Mouse (Mus musculus): ENCODE measurements around the gene Tcaf3. TPM values are rescaled to one million over a fixed set of nuclear protein-coding genes. Genes with fewer than 3 reads are reported as not detected.

Tcaf3 gene
- total and polyA plus RNA-seq, 2 experiments from 2014 or later: not detected

DNA sequence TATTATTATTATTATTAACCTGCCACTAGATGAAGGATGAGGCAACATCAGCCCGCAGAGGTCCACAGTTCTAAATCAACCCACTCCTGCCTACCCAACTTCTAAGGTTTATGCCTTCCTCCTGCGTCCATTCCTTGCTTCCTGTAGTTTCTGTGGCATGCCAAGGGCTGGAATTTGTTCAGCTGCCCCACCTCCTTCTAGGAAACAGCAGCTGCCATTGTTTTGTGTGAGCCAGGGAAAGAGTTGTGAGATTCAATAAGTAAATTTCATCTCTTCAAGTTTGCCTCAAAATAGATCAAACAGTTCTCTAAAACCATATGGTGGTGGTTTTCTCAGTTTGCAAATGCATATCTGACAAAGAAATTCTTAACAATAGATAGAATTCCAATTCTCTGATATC lies 29.3 kb downstream of the Tcaf3 start:
- TF ChIP-seq CTCF (IDR thresholded peaks at IDR 0.05; ENCODE audit: low read depth): no peak

GRCm38 (mm10) chr6:42566076-42566598 lies 31.4 kb downstream of the Tcaf3 start:
- H3K27ac ChIP-seq: no peak overlapping the region
- H3K4me2 ChIP-seq (ENCODE audit: low read depth, low read length): no peak overlapping the region
- no peak for ATAC-seq
- H3K27me3 ChIP-seq (ENCODE audit: insufficient read depth, low read length): no peaks in the 10 kb centered on the region
- H3K4me1 ChIP-seq (ENCODE audit: insufficient read depth, low read length): no peaks in the 10 kb centered on the region
- WGBS: 91% methylated on average over 2 of the region's 2 CpGs
- H3K36me3 ChIP-seq (ENCODE audit: insufficient read depth, low read length): no peaks in the 10 kb centered on the region
- TF ChIP-seq CTCF (IDR thresholded peaks at IDR 0.05; ENCODE audit: low read depth): no peak
- no peaks in the 10 kb centered on the region for H3K9me3 ChIP-seq (ENCODE audit: low read length)
- no peak for DNase-seq (ENCODE audit: low spot score)
- no peak overlapping the region for H3K4me3 ChIP-seq (ENCODE audit: low read length)
- H3K9ac ChIP-seq (replicated peaks; ENCODE audit: low read length): no peak overlapping the region

More for the DNA sequence above, 29.3 kb downstream of the Tcaf3 start:
- Histone ChIP-seq H3K4me2 (ENCODE audit: low read depth, low read length) (no peak overlapping the region), H3K9me3 (ENCODE audit: low read length) (no peaks in the 10 kb centered on the region), H3K4me1 (ENCODE audit: insufficient read depth, low read length) (no peaks in the 10 kb centered on the region), H3K36me3 (ENCODE audit: insufficient read depth, low read length) (no peaks in the 10 kb centered on the region), H3K27me3 (ENCODE audit: insufficient read depth, low read length) (no peaks in the 10 kb centered on the region), H3K4me3 (ENCODE audit: low read length) (no peak overlapping the region), H3K9ac (replicated peaks; ENCODE audit: low read length) (no peak overlapping the region), H3K27ac (no peak overlapping the region)
- ATAC-seq (no peak), DNase-seq (ENCODE audit: low spot score) (no peak)
- WGBS: 71% methylated on average over 2 of the region's 2 CpGs

DNA sequence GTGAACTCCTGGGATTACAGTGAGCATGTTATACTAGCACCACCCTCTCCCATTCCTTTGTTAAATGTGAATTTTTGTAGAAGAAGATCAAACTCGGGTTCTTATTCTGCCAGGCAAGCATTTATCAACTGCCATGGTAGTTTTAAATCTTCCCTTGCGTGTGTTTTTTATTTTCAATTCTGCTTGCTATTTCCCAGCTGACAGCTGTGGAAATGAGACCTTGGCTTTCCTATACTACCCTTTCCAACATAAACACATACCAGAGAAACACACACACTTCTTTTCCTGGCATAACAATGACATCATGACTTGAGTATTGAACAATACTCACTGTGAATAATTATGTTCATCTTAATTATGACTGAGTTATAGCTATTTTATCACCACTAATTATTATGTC lies 35.2 kb downstream of the Tcaf3 start:
- H3K4me3 ChIP-seq (ENCODE audit: low read length): no peak overlapping the region
- no peak for TF ChIP-seq CTCF (IDR thresholded peaks at IDR 0.05; ENCODE audit: low read depth)
- H3K36me3 ChIP-seq (ENCODE audit: insufficient read depth, low read length): no peaks in the 10 kb centered on the region
- no peaks in the 10 kb centered on the region for H3K9me3 ChIP-seq (ENCODE audit: low read length)
- no peak overlapping the region for H3K27ac ChIP-seq
- no peak overlapping the region for H3K9ac ChIP-seq (replicated peaks; ENCODE audit: low read length)
- no peaks in the 10 kb centered on the region for H3K4me1 ChIP-seq (ENCODE audit: insufficient read depth, low read length)
- WGBS: 70% methylated on average over 2 of the region's 2 CpGs
- ATAC-seq (no peak), DNase-seq (ENCODE audit: low spot score) (no peak)
- no peaks in the 10 kb centered on the region for H3K27me3 ChIP-seq (ENCODE audit: insufficient read depth, low read length)
- H3K4me2 ChIP-seq (ENCODE audit: low read depth, low read length): no peak overlapping the region

DNA sequence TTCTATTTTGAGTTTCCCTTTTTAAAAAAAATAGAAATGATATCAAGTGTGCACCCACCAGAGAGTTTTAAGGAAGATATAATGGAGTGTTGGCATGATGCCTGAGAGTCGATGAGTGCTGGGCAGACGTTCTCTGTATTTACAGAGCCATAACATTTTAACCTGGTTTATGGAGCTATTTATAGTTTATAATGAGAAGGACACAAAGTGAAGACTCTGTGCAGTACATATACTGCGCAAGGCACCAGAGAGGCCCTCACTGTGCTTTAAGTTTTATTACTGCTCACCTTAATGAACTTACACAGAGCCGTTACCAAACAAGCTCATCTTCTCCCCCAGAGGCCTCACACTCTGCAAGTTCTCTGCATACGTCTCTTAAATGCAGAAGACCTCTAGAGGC lies 36.6 kb downstream of the Tcaf3 start:
- Histone ChIP-seq H3K27me3 (ENCODE audit: insufficient read depth, low read length) (no peaks in the 10 kb centered on the region), H3K9me3 (ENCODE audit: low read length) (no peaks in the 10 kb centered on the region), H3K27ac (no peak overlapping the region), H3K4me1 (ENCODE audit: insufficient read depth, low read length) (no peaks in the 10 kb centered on the region), H3K4me3 (ENCODE audit: low read length) (no peak overlapping the region), H3K36me3 (ENCODE audit: insufficient read depth, low read length) (no peaks in the 10 kb centered on the region), H3K4me2 (ENCODE audit: low read depth, low read length) (no peak overlapping the region), H3K9ac (replicated peaks; ENCODE audit: low read length) (no peak overlapping the region)
- TF ChIP-seq CTCF (IDR thresholded peaks at IDR 0.05; ENCODE audit: low read depth): no peak
- 73% methylated on average over 5 of the region's 5 CpGs for WGBS
- no peak for ATAC-seq
- DNase-seq (ENCODE audit: low spot score): no peak

DNA sequence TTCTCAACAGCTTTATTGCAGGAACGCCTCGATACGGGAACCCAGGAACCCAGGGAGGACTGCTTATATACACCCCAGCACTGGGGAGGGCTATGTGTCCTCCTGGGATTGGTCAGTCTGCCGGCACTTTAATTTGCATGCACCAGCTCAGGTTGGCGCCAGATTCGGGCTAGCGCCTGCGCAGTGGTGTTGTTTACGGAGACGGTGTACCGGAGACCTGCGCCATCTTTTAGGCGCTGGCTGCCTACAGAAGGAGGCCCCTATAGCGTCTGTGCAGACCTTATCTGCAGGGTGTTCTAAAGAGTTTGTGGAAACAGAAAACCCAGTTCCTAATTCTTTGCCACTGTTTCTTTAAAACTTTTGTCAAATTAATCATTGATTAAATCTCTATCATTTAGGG lies 38.9 kb downstream of the Tcaf3 start:
- no peak overlapping the region for H3K4me3 ChIP-seq (ENCODE audit: low read length)
- WGBS: 97% methylated on average over 14 of the region's 14 CpGs

GRCm38 (mm10) chr6:42547461-42547860 lies 50.0 kb downstream of the Tcaf3 start, which contains the start of gene Olfr455:
Gene Olfr455 (minus strand): TSS chr6:42547587.
- no peak for TF ChIP-seq CTCF (IDR thresholded peaks at IDR 0.05; ENCODE audit: low read depth)
- H3K4me3 ChIP-seq (ENCODE audit: low read length): no peak within 1 kb of the TSS
- DNase-seq (ENCODE audit: low spot score) (no peak), ATAC-seq (no peak)
- no peaks in the 10 kb centered on the region for H3K36me3 ChIP-seq (ENCODE audit: insufficient read depth, low read length)
- H3K27ac ChIP-seq: no peak within 1 kb of the TSS
- H3K27me3 ChIP-seq (ENCODE audit: insufficient read depth, low read length): no peaks in the 10 kb centered on the region
- no peaks in the 10 kb centered on the region for H3K4me1 ChIP-seq (ENCODE audit: insufficient read depth, low read length)
- no peak within 1 kb of the TSS for H3K4me2 ChIP-seq (ENCODE audit: low read depth, low read length)
- no peaks in the 10 kb centered on the region for H3K9me3 ChIP-seq (ENCODE audit: low read length)
- 89% methylated on average over 4 of the region's 4 CpGs for WGBS
- H3K9ac ChIP-seq (replicated peaks; ENCODE audit: low read length): no peak within 1 kb of the TSS

More for the DNA sequence above, 38.9 kb downstream of the Tcaf3 start:
- Histone ChIP-seq H3K9ac (replicated peaks; ENCODE audit: low read length) (no peak overlapping the region), H3K27ac (no peak overlapping the region), H3K9me3 (ENCODE audit: low read length) (no peaks in the 10 kb centered on the region), H3K27me3 (ENCODE audit: insufficient read depth, low read length) (no peaks in the 10 kb centered on the region), H3K4me1 (ENCODE audit: insufficient read depth, low read length) (no peaks in the 10 kb centered on the region), H3K36me3 (ENCODE audit: insufficient read depth, low read length) (no peaks in the 10 kb centered on the region), H3K4me2 (ENCODE audit: low read depth, low read length) (no peak overlapping the region)
- no peak for TF ChIP-seq CTCF (IDR thresholded peaks at IDR 0.05; ENCODE audit: low read depth)
- ATAC-seq (no peak), DNase-seq (ENCODE audit: low spot score) (no peak)

DNA sequence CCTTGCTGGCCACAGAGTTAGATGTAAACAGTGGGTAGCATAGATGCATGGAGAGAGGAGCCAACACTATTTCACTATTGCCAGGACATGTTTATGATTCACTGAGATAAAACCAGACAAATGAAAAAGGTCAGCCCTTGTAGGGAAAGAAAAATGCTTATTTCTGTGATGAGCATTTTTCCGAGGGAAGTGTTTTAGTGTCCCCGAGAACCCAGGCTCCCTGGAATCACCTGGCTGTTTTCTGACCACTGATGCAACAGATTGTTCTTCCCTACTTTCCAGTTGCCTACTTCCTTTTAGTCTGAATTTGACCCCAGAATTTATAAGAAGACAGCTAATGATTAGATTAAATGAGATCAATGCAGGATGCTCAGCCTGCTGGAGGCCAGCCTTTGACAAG lies 51.3 kb downstream of the Tcaf3 start:
- DNase-seq (ENCODE audit: low spot score): no peak

More for the DNA sequence above, 51.3 kb downstream of the Tcaf3 start:
- no peak overlapping the region for H3K9ac ChIP-seq (replicated peaks; ENCODE audit: low read length)
- H3K27ac ChIP-seq: no peak overlapping the region
- 88% methylated on average over 2 of the region's 2 CpGs for WGBS
- no peaks in the 10 kb centered on the region for H3K9me3 ChIP-seq (ENCODE audit: low read length)
- H3K27me3 ChIP-seq (ENCODE audit: insufficient read depth, low read length): no peaks in the 10 kb centered on the region
- H3K4me2 ChIP-seq (ENCODE audit: low read depth, low read length): no peak overlapping the region
- no peak for TF ChIP-seq CTCF (IDR thresholded peaks at IDR 0.05; ENCODE audit: low read depth)
- no peak for ATAC-seq
- no peaks in the 10 kb centered on the region for H3K4me1 ChIP-seq (ENCODE audit: insufficient read depth, low read length)
- H3K4me3 ChIP-seq (ENCODE audit: low read length): no peak overlapping the region
- no peaks in the 10 kb centered on the region for H3K36me3 ChIP-seq (ENCODE audit: insufficient read depth, low read length)

Data from hindbrain, postnatal 0 days (tissue).